Comparison of ENCODE assay signal across 8 mouse cellular contexts in genomic region chr4:28814816-28815620, GRCm38 (mm10). TPM values are rescaled to one million over a fixed set of nuclear protein-coding genes. Genes with fewer than 3 reads are reported as not detected.
DNase-seq lines count a peak whose midpoint lies in the region; ATAC-seq and TF ChIP-seq lines count a peak whose summit lies in the region.

No protein-coding gene starts in this region.

- H3K4me1 ChIP-seq in hindbrain, postnatal 0 days (ENCODE audit: insufficient read depth, low read length), result no peaks in the 10 kb centered on the region

- H3K4me3 ChIP-seq in hindbrain, postnatal 0 days (ENCODE audit: low read length), result peak overlapping the region; percentile 88

- peak; percentile 57 for TF ChIP-seq CTCF in hindbrain, postnatal 0 days (IDR thresholded peaks at IDR 0.05; ENCODE audit: low read depth)

- intact Hi-C loops in left cerebral cortex, postnatal 36 days (cut with DNase I), result loop anchor here (5.0 to 10.0 kb wide), 4 partner anchors 52 to 1880 kb away; no protein-coding TSS in a partner anchor

- H3K4me2 ChIP-seq in hindbrain, postnatal 0 days (ENCODE audit: low read depth, low read length), result peak overlapping the region; percentile 80

- H3K36me3 ChIP-seq in hindbrain, postnatal 0 days (ENCODE audit: insufficient read depth, low read length), result no peaks in the 10 kb centered on the region

- no peaks in the 10 kb centered on the region for H3K9me3 ChIP-seq in hindbrain, postnatal 0 days (ENCODE audit: low read length)

- DNase-seq in brain, adult 2 months (ENCODE audit: low read depth, low spot score), result peak; percentile 86
- DNase-seq in embryo, embryonic 11.5 days (ENCODE audit: low read depth, low spot score), result peak; percentile 59
- DNase-seq in gastrocnemius, postnatal 25 days, result peak; percentile 56
- DNase-seq in hindbrain, postnatal 0 days (ENCODE audit: low spot score), result peak; percentile 82
- peak; percentile 63 to 71 for DNase-seq in left cerebral cortex, postnatal 36 days (ENCODE audit: low spot score in 2 of 2)
- DNase-seq in right cerebral cortex, postnatal 14 days, result peak; percentile 53
- DNase-seq in adipocyte (ENCODE audit: low spot score), result no peak

- no peaks in the 10 kb centered on the region for H3K27me3 ChIP-seq in hindbrain, postnatal 0 days (ENCODE audit: insufficient read depth, low read length)

- H3K27ac ChIP-seq in hindbrain, postnatal 0 days, result peak overlapping the region; percentile 96

- H3K9ac ChIP-seq in hindbrain, postnatal 0 days (replicated peaks; ENCODE audit: low read length), result peak overlapping the region; percentile 84

- ATAC-seq in hindbrain, postnatal 0 days, result peak; percentile 41
- peak; percentile 23 for ATAC-seq in megakaryocyte progenitor cell, adult 5-6 weeks (replicated peaks; ENCODE audit: poor library complexity)

- under 1% methylated on average over 61 of the region's 72 CpGs for whole genome bisulfite sequencing in hindbrain, postnatal 0 days

RNA-seq across cellular contexts. Expression of gene Epha7, which starts 2.1 kb away (rescaled TPM):
- total RNA-seq in gastrocnemius, postnatal 25 days (2021), result 1 to 10 TPM; 1.6 to 2.2 TPM
- total RNA-seq in hindbrain, postnatal 0 days (2014; rRNA removed), result 38.1 and 39.9 TPM in 2 replicates
- polyA plus RNA-seq in hindbrain, postnatal 0 days (2015; fragmentation: Nextera tagmentation; extraction: Ambion mirVana), result 41.5 and 43.7 TPM in 2 replicates
- 10 to 100 TPM; 83.7 to 86.0 TPM for total RNA-seq in left cerebral cortex, postnatal 36 days (2021)
- total RNA-seq in megakaryocyte progenitor cell, adult 5-6 weeks (2015), result 5.2 and 5.6 TPM in 2 replicates
- total RNA-seq in megakaryocyte progenitor cell, adult 5-6 weeks (2017), result 5.0 and 7.1 TPM in 2 replicates
